Mouse (Mus musculus): Measurements from ENCODE around the gene Shc4. TPM values are rescaled to one million over a fixed set of nuclear protein-coding genes. Genes with fewer than 3 reads are reported as not detected.

Shc4 gene
- polyA plus RNA-seq, 1 experiment from 2014 or later = 5.0 TPM

DNA sequence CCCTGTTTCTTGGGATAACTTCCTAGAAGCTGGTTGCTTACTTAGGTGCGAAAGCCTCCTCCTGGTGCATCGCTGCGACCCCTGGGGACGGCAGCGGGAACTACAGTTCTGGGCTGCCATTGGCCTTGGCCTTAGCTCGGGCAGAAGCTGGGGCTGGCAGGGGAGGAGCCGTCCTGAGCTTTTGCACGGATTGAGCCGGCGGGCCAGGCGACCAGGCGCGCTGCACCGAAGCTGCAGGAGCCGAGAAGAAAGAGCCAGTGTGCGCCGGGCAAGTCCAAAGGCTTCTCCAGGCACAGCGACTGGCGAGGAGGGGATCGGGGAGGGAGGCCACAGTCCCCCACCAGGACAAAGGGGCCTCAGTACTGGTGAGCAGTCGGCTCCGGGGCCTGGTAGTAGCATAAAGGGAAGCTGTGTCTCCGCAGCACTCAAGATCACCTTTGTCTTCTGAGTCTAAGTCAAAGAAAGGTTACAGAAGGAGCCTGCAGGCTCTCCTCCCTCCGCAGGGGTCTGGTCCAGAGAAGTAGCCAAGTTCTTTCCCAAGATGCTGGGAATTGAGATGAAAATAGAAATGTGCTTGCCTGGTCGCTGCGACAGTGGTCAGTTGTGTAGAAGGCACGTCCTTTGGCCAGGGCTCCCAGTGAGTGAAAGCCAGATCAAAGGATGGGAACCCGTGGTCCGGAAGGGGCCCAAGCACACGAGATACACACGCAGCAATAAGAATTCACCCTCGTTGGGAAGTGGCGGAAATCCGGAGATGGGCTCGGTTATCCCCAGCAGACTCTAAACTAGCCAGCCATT, 8.0 kb upstream of the Shc4 start:
- H3K9me3 ChIP-seq (ENCODE audit: control insufficient read depth, low read length) = no peaks in the 10 kb centered on the region
- peak overlapping the region; percentile 53 for H3K4me3 ChIP-seq (ENCODE audit: low read length)
- H3K4me2 ChIP-seq (ENCODE audit: low read length) = peak overlapping the region; percentile 85
- peaks cover 6% of the 10 kb centered on the region; the same call in 1 of the 2 replicates for H3K4me1 ChIP-seq (ENCODE audit: control insufficient read depth, insufficient read depth, low read depth, low read length)
- 6% methylated on average over 35 of the region's 35 CpGs for WGBS
- peak overlapping the region; percentile 89 for H3K27ac ChIP-seq (ENCODE audit: low read depth, low read length)
- ATAC-seq = peak; percentile 97
- H3K36me3 ChIP-seq (ENCODE audit: control insufficient read depth, insufficient read depth, low read length) = no peaks in the 10 kb centered on the region
- 0 out of 2 replicates have a peak, but pooled peaks cover 2% of the 10 kb centered on the region for H3K27me3 ChIP-seq (replicated peaks; ENCODE audit: control insufficient read depth, insufficient read depth, low read length)
- peak overlapping the region; percentile 85 for H3K9ac ChIP-seq (ENCODE audit: low read depth, low read length)

DNA sequence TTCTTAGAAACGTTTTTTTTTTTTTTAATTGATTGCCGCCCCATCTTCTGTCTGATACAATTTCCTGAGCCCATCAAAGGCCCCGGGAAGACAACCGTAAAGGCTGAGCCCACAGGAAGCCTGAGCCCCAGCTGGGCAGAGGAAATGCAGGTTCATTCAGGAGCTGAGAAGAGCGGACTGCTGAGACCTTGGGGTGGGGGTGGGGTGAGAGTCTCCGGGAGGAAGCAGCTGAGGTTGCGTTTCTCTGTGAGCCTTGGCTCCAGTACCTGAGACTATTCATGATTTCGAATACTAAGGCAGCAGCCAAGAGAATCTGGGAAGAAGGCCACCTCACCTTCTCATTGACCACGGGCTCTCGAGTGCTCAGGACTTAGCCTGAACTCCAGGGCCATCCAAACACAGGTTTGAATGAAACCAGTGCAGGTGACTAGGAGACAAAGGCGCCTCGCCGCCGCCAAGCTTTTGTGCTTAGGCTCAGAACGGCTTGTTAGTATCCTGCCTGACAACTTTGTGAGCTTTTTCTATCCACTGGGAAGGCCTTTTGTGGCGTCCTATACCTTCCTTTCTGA, 682 bp upstream of the Shc4 start:
- H3K9ac ChIP-seq (ENCODE audit: low read depth, low read length) = peak overlapping the region; percentile 77
- H3K4me3 ChIP-seq (ENCODE audit: low read length) = peak overlapping the region; percentile 57
- peak overlapping the region; percentile 100 for H3K4me2 ChIP-seq (ENCODE audit: low read length)
- 0 out of 2 replicates have a peak, but pooled peaks cover 4% of the 10 kb centered on the region for H3K27me3 ChIP-seq (replicated peaks; ENCODE audit: control insufficient read depth, insufficient read depth, low read length)
- under 1% methylated on average over 16 of the region's 16 CpGs for WGBS
- no peaks in the 10 kb centered on the region for H3K36me3 ChIP-seq (ENCODE audit: control insufficient read depth, insufficient read depth, low read length)
- peak; percentile 28 for ATAC-seq
- peak overlapping the region; percentile 75 for H3K27ac ChIP-seq (ENCODE audit: low read depth, low read length)
- H3K4me1 ChIP-seq (ENCODE audit: control insufficient read depth, insufficient read depth, low read depth, low read length) = peaks cover 18% of the 10 kb centered on the region
- H3K9me3 ChIP-seq (ENCODE audit: control insufficient read depth, low read length) = no peaks in the 10 kb centered on the region

DNA sequence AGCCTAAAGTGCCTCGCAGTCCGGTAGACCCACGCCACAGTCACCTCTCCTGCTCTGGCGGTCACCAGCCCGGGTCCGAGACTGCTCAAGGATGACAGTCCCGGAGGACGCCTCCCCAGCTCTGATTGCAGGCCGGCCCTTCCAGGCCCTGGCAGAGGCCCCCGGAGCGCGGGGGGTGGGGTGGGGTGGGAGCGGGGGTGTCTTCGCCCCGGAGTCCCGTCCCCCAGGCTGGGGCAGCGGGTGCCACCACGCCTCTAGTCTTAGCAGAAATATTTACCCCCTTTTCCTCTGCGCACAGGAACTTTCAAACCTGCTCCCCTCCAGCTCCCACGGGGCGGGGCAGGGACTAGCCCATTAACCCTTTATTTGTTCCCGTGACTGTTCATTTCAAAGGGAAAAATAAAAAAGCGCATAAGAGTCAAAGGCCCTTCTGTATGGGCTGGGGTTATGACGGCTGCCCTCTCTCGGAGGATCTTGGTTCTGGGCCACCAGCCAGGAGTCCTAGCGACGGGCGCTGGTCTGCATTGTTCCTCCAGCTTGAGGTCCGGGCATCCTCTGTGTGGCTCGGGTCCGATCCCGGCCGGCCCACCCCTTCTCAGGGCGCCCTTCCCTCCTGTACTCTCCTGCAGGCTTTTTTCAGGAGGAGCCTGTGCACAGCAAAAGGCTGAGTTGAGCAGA, 401 bp downstream of the Shc4 start:
- Histone ChIP-seq H3K27me3 (replicated peaks; ENCODE audit: control insufficient read depth, insufficient read depth, low read length) (0 out of 2 replicates have a peak, but pooled peaks cover 4% of the 10 kb centered on the region), H3K4me1 (ENCODE audit: control insufficient read depth, insufficient read depth, low read depth, low read length) (peaks cover 18% of the 10 kb centered on the region), H3K9me3 (ENCODE audit: control insufficient read depth, low read length) (no peaks in the 10 kb centered on the region), H3K27ac (ENCODE audit: low read depth, low read length) (peak overlapping the region; percentile 75), H3K4me3 (ENCODE audit: low read length) (peak overlapping the region; percentile 57), H3K36me3 (ENCODE audit: control insufficient read depth, insufficient read depth, low read length) (no peaks in the 10 kb centered on the region), H3K4me2 (ENCODE audit: low read length) (peak overlapping the region; percentile 100), H3K9ac (ENCODE audit: low read depth, low read length) (peak overlapping the region; percentile 77)
- ATAC-seq = peak; percentile 87
- WGBS = under 1% methylated on average over 34 of the region's 34 CpGs

DNA sequence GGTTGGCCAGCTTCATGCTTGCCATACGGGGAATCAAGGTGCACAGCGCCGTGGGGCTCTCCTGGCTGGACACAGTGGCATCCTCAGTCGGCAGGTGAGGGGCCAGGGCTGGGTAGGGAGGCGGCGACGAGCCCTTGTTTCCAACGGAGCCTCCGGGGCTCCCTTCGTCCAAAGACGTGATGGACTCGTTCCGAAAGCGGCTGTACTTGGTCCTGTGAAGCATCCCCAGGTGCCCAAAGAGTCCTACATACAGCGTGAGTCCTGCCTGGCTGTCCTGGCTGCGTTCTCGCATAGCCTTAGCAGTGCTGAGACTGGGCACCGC, 901 bp downstream of the Shc4 start:
- peak overlapping the region; percentile 100 for H3K4me2 ChIP-seq (ENCODE audit: low read length)
- WGBS = 1% methylated on average over 18 of the region's 18 CpGs
- no peaks in the 10 kb centered on the region for H3K9me3 ChIP-seq (ENCODE audit: control insufficient read depth, low read length)
- H3K9ac ChIP-seq (ENCODE audit: low read depth, low read length) = peak overlapping the region; percentile 77
- peak overlapping the region; percentile 57 for H3K4me3 ChIP-seq (ENCODE audit: low read length)
- 0 out of 2 replicates have a peak overlapping the region, but pooled peaks have one; percentile 0 for H3K27ac ChIP-seq (ENCODE audit: low read depth, low read length)
- H3K36me3 ChIP-seq (ENCODE audit: control insufficient read depth, insufficient read depth, low read length) = no peaks in the 10 kb centered on the region
- H3K4me1 ChIP-seq (ENCODE audit: control insufficient read depth, insufficient read depth, low read depth, low read length) = peaks cover 18% of the 10 kb centered on the region
- H3K27me3 ChIP-seq (replicated peaks; ENCODE audit: control insufficient read depth, insufficient read depth, low read length) = 0 out of 2 replicates have a peak, but pooled peaks cover 2% of the 10 kb centered on the region
- ATAC-seq = peak; percentile 16

DNA sequence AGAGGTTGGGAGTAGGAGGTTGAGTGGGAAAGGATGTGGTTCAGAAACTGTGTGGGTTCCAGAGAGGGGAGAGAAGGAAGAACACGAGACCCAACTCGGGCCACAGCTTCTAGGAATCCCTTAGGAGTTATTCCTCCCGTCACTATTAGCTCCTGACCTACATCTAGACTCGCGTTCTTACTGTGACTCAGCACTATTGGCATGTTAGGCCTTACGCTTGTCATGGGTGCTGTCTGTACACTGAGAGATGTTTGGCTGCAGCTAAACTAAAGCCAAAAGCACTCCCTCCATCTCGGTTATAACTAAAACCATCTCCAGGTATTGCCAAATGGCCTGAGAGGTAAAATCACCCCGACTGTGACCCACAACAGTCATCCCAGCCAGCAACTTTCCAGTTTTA, 7.3 kb downstream of the Shc4 start:
- H3K4me1 ChIP-seq (ENCODE audit: control insufficient read depth, insufficient read depth, low read depth, low read length) = no peaks in the 10 kb centered on the region; the same call in 1 of the 2 replicates
- no peaks in the 10 kb centered on the region for H3K36me3 ChIP-seq (ENCODE audit: control insufficient read depth, insufficient read depth, low read length)
- H3K9me3 ChIP-seq (ENCODE audit: control insufficient read depth, low read length) = no peaks in the 10 kb centered on the region
- no peak for ATAC-seq
- no peak overlapping the region for H3K9ac ChIP-seq (ENCODE audit: low read depth, low read length)
- no peaks in the 10 kb centered on the region for H3K27me3 ChIP-seq (replicated peaks; ENCODE audit: control insufficient read depth, insufficient read depth, low read length)
- H3K27ac ChIP-seq (ENCODE audit: low read depth, low read length) = no peak overlapping the region
- no peak overlapping the region for H3K4me2 ChIP-seq (ENCODE audit: low read length)
- 87% methylated on average over 8 of the region's 8 CpGs for WGBS
- H3K4me3 ChIP-seq (ENCODE audit: low read length) = no peak overlapping the region

DNA sequence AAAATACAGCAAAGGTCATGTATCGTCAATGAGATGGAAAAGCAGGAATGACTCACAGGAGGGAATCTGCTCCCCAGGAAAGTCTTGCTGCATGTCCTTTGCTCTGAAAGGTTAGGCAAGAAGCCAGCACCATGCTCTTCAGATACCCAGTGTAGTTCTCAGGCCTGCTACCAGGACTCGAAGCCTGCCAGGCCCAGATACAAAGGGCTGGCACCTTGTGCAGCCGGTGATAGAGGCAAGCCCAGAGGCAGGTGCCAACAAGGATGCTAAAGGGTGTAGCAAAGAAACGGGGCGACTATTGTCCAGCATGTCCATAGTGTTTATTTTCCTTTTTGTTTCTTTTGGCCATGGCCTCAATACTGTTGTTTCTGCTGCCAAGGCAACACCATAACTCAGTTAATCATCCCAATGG, 17.4 kb downstream of the Shc4 start:
- Histone ChIP-seq H3K27me3 (replicated peaks; ENCODE audit: control insufficient read depth, insufficient read depth, low read length) (no peaks in the 10 kb centered on the region), H3K4me3 (ENCODE audit: low read length) (no peak overlapping the region), H3K9ac (ENCODE audit: low read depth, low read length) (no peak overlapping the region), H3K4me1 (ENCODE audit: control insufficient read depth, insufficient read depth, low read depth, low read length) (peaks cover 8% of the 10 kb centered on the region; the same call in 1 of the 2 replicates), H3K4me2 (ENCODE audit: low read length) (no peak overlapping the region), H3K27ac (ENCODE audit: low read depth, low read length) (no peak overlapping the region), H3K36me3 (ENCODE audit: control insufficient read depth, insufficient read depth, low read length) (no peaks in the 10 kb centered on the region), H3K9me3 (ENCODE audit: control insufficient read depth, low read length) (no peaks in the 10 kb centered on the region)
- 44% methylated on average over 5 of the region's 5 CpGs for whole genome bisulfite sequencing
- ATAC-seq = peak; percentile 58

DNA sequence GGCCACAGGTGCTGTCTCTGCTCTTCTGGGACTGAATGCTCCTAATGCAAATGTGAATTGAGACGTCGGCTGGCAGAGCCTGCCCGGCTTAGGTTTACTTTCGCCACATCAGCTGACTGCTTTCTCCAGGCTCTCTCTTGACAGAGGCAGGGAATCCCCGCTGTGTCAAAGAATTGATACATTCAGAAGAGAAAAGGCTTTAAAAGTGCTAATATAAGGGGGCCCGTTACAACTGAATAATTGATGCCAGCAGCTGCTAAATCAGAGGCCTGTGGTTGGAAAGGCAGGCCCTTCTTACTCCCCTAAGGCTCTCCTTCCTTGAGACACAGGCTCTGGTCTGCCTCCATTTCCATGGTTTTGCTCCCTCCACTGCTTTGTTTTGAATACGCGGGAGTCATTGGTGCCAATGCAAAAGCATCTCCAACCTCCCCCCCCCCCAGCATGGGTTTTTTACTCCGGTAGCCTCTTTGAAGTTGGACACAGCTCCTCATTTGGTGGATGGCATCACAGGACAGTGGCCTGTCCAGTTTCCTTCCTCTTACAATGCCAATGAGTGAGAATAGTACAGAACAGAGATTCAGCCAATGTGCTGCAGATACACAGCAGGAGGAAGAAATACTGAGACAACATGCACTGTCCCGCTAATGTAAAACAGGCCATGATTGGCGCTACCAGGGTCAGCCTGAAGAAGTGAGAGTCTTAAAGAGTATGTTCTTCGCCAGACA, 18.9 kb downstream of the Shc4 start:
- 27% methylated on average over 12 of the region's 12 CpGs for WGBS
- no peaks in the 10 kb centered on the region for H3K36me3 ChIP-seq (ENCODE audit: control insufficient read depth, insufficient read depth, low read length)
- H3K9ac ChIP-seq (ENCODE audit: low read depth, low read length) = no peak overlapping the region; the same call in 1 of the 2 replicates
- no peaks in the 10 kb centered on the region for H3K27me3 ChIP-seq (replicated peaks; ENCODE audit: control insufficient read depth, insufficient read depth, low read length)
- peak; percentile 68 for ATAC-seq
- H3K4me2 ChIP-seq (ENCODE audit: low read length) = no peak overlapping the region
- peaks cover 8% of the 10 kb centered on the region; the same call in 1 of the 2 replicates for H3K4me1 ChIP-seq (ENCODE audit: control insufficient read depth, insufficient read depth, low read depth, low read length)
- no peak overlapping the region for H3K4me3 ChIP-seq (ENCODE audit: low read length)
- no peaks in the 10 kb centered on the region for H3K9me3 ChIP-seq (ENCODE audit: control insufficient read depth, low read length)
- H3K27ac ChIP-seq (ENCODE audit: low read depth, low read length) = no peak overlapping the region

DNA sequence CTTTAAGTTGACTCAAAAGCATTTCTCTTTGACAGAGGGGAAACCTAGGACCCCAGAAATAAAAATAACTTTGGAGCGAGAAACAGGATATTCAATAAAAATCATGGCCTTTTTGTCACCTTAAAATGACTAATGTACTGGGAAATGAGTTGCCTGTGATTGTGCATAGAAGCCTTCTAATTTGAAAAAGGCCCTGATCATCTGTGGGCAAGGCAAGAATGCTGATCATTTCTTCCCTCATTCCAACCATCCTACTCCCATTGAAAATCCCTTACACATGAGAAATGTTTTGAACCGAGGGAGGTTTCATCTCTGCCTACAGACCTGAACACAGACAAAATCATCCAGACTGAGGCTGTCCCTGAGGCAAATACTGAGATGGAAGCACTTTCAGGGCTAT, 21.1 kb downstream of the Shc4 start:
- no peaks in the 10 kb centered on the region for H3K27me3 ChIP-seq (replicated peaks; ENCODE audit: control insufficient read depth, insufficient read depth, low read length)
- ATAC-seq = no peak
- no peak overlapping the region for H3K4me3 ChIP-seq (ENCODE audit: low read length)
- H3K36me3 ChIP-seq (ENCODE audit: control insufficient read depth, insufficient read depth, low read length) = no peaks in the 10 kb centered on the region
- no peaks in the 10 kb centered on the region; the same call in 1 of the 2 replicates for H3K9me3 ChIP-seq (ENCODE audit: control insufficient read depth, low read length)
- WGBS = 84% methylated on average over 2 of the region's 2 CpGs
- no peak overlapping the region for H3K27ac ChIP-seq (ENCODE audit: low read depth, low read length)
- H3K4me1 ChIP-seq (ENCODE audit: control insufficient read depth, insufficient read depth, low read depth, low read length) = peaks cover 8% of the 10 kb centered on the region; the same call in 1 of the 2 replicates
- no peak overlapping the region for H3K4me2 ChIP-seq (ENCODE audit: low read length)
- no peak overlapping the region for H3K9ac ChIP-seq (ENCODE audit: low read depth, low read length)
